Mouse (Mus musculus) ES-E14 (cell line): ENCODE results near the gene Zfp467.

Source experiments
- CHD2 ChIP-seq: IDR thresholded peaks from 2 replicates; pipeline ENCODE4 v1.6.1; 2014; ENCODE audit warnings: mild to moderate bottlenecking, low read depth, low read length, inconsistent platforms
- MAFK ChIP-seq: IDR thresholded peaks from 2 replicates; pipeline ENCODE4 v1.6.1; 2014; ENCODE audit warnings: mild to moderate bottlenecking, low read depth, low read length, inconsistent platforms; ENCODE audit not compliant: insufficient read depth
- ZC3H11A ChIP-seq: IDR thresholded peaks from 2 replicates; pipeline ENCODE4 v1.6.1; 2012; ENCODE audit warnings: low read depth, mild to moderate bottlenecking, inconsistent platforms, low read length, borderline replicate concordance
- ZNF384 ChIP-seq: IDR thresholded peaks from 2 replicates; pipeline ENCODE4 v1.6.1; 2012; ENCODE audit warnings: low read depth, low read length, inconsistent platforms

DNA sequence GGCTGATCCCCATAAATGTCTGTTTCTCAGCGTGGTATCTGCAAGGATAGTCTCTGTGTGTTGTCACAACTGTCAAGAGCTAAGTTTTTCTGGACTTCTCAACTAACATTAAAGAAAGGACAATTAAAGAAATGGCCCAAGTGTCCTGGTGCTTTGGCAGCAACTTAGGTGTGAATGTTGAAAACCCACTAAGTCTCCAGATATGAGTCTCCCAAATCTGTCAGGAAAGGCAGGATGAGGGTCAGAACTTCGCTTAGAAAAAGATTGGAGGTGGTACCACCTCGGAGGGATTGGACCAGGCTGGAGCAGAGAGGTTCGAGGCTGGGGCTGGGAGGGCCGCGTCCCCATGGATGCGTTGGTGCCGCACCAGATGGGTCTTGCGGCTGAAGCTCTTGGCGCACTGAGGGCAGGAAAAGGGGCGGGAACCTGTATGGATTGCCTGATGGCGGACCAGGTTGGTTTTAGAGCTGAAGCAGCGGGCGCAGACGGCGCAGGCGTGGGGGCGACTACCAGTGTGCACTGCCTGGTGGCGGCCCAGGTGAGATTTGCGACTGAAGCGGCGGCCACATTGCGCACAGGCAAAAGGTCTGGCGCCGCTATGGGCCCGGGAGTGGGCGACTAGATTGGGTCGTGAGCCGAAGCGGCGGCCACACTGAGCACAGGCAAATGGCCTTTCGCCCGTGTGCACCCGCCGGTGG lies 7.8 kb downstream of the Zfp467 start:
- TF ChIP-seq CHD2 (no peak), ZC3H11A (no peak), MAFK (no peak), ZNF384 (no peak)
